Mouse (Mus musculus) liver, adult 2 months (tissue): ENCODE measurements at regions not wholly inside any gene's neighbourhood (a gene's known extent, or its start where the extent isn't known, plus 50 kb on each side); places are given as distances from the start of the nearest gene placed in this dataset.

Experiments
- CTCF ChIP-seq: fragments of 200-500 bp; IDR thresholded peaks from 2 replicates; pipeline ENCODE4 v1.5.1; 2011; ENCODE audit warnings: low read depth, low read length, control low read depth
- POLR2A ChIP-seq: fragments of 200-500 bp; IDR thresholded peaks from 2 replicates; pipeline ENCODE4 v1.6.1; 2011; ENCODE audit warnings: low read length, control low read depth; ENCODE audit not compliant: insufficient read depth; ENCODE audit errors: extremely low read depth

DNA sequence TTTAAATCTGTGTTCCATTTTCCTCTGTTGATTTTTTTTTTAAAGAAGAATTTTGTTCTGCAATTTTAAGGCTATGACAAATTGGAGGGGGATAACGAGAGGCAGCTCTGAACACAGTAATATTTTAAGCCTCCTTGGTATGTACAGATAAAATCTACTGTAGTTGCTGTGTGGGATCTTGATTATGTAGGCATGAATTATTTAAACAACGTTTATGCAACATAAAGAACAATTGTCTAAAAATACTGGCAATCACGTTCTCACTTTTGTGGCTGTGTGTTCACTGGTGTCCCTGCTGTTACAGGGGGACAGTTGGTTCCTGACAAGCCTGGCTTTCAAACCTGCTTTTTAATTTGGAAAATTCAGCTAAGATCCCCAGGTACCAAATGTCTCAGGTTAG, 79.3 kb downstream of the Aldh8a1 start:
- TF ChIP-seq CTCF, result no peak
- TF ChIP-seq POLR2A, result no peak
